Mouse (Mus musculus): ENCODE measurements around the gene Slamf1. TPM values are rescaled to one million over a fixed set of nuclear protein-coding genes. Genes with fewer than 3 reads are reported as not detected.

The Slamf1 gene
- polyA plus RNA-seq (2012; rRNA removed), result 0.17 and 0.22 TPM in 2 replicates

GRCm38 (mm10) chr1:171766898-171767297, at the start of gene Slamf1:
Gene Slamf1, plus strand, starts transcription at chr1:171767127.

GRCm38 (mm10) chr1:171839488-171839887, 72.6 kb downstream of the Slamf1 start, which contains the start of gene Cd84:
Gene Cd84, plus strand, starts transcription at chr1:171839697.

Other genes starting within 250 kb of the Slamf1 start
- not detected in 2 replicates for gene Itln1, start 231.8 kb upstream of the Slamf1 start, polyA plus RNA-seq (2012; rRNA removed)
- gene Cd244a, start 207.9 kb upstream of the Slamf1 start, polyA plus RNA-seq (2012; rRNA removed), result 0.05 TPM in 1 of 2 replicates, not detected in the other
- gene Ly9, start 159.7 kb upstream of the Slamf1 start, polyA plus RNA-seq (2012; rRNA removed), result 0.07 and 0.18 TPM in 2 replicates
- gene Slamf7, start 114.1 kb upstream of the Slamf1 start, polyA plus RNA-seq (2012; rRNA removed), result 0.01 TPM in 1 of 2 replicates, not detected in the other
- 0.77 and 0.85 TPM in 2 replicates for gene Cd48, start 85.1 kb upstream of the Slamf1 start, polyA plus RNA-seq (2012; rRNA removed)
- 0.49 and 0.87 TPM in 2 replicates for gene Cd84, start 72.6 kb downstream of the Slamf1 start, polyA plus RNA-seq (2012; rRNA removed)
- 0.06 TPM in 2 replicates for gene Gm10521, start 128.5 kb downstream of the Slamf1 start, polyA plus RNA-seq (2012; rRNA removed)
- gene Slamf6, start 150.4 kb downstream of the Slamf1 start, polyA plus RNA-seq (2012; rRNA removed), result 0.11 and 0.12 TPM in 2 replicates

All from central nervous system, embryonic 11.5 days (tissue).